Mouse (Mus musculus): Measurements from ENCODE around the gene Olfr1223. TPM values are rescaled to one million over a fixed set of nuclear protein-coding genes. Genes with fewer than 3 reads are reported as not detected.
"Not testable (repeated sequence)": the region's sequence is repeated elsewhere in the genome, so short reads cannot be mapped to it uniquely, and the experiment has no call there.

The Olfr1223 gene
- not detected in 2 replicates for polyA plus RNA-seq (2015; fragmentation: Nextera tagmentation; extraction: Ambion mirVana)

DNA sequence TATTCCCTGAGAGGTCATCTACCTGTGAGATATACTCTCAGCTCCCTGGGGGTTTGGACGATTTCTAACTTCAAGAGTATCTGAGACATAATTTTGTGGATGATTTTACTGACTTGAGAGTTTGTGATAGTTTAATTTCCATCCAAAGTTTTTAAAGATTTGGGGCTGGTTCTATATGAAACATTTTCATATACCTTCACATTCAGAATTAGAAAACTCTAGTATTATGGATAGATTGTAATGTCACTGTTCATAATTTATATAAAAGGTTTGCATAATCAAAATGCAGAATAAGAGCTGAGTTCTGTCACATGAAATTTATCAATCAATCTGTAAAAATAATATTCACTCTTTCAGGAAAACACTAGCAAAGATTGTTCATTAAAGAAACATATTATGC, at the start of gene Olfr1223:
TSS of gene Olfr1223 (minus strand) at position 101 of the 400 bp plus-strand sequence.
- Histone ChIP-seq H3K4me2 (no peak within 1 kb of the TSS), H3K27me3 (no peaks in the 10 kb centered on the region), H3K9me3 (no peaks in the 10 kb centered on the region), H3K9ac (no peak within 1 kb of the TSS), H3K36me3 (no peaks in the 10 kb centered on the region), H3K27ac (no peak within 1 kb of the TSS), H3K4me3 (no peak within 1 kb of the TSS), H3K4me1 (no peaks in the 10 kb centered on the region)
- WGBS, result 70% methylated on average over 1 of the region's 1 CpGs
- ATAC-seq (ENCODE audit: insufficient number of reproducible peaks, insufficient read depth, low FRiP score, low TSS enrichment, low read depth), result no peak

DNA sequence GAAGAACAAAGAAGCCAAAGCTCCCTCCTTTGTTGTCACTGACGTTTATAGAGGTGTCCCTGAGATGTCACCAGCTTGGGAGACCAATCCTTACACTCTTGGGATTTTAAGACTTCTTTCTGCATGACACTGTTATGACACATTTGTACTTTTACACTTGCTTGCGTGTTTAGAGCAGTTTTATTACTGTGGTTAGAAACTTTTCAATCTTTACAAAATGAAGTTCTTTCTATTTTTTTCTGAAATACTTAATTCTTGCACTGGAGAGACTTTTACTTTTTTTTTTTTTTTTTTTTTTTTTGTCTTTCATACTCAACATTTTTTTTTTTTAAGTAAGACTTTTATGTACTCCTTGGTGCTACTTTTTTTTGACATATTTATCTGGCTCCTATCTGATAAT, 48.6 kb upstream of the Olfr1223 start, which contains the start of gene Olfr1226:
TSS of gene Olfr1226 (minus strand) at position 101 of the 400 bp plus-strand sequence.
- Histone ChIP-seq H3K27ac (no peak within 1 kb of the TSS), H3K9ac (no peak within 1 kb of the TSS), H3K4me3 (no peak within 1 kb of the TSS), H3K4me2 (no peak within 1 kb of the TSS), H3K27me3 (no peaks in the 10 kb centered on the region), H3K4me1 (no peaks in the 10 kb centered on the region), H3K9me3 (no peaks in the 10 kb centered on the region), H3K36me3 (no peaks in the 10 kb centered on the region)
- ATAC-seq (ENCODE audit: insufficient number of reproducible peaks, insufficient read depth, low FRiP score, low TSS enrichment, low read depth), result no peak
- 66% methylated on average over 2 of the region's 2 CpGs for WGBS

- H3K4me2 ChIP-seq, result no peak overlapping the region
- 76% methylated on average over 3 of the region's 3 CpGs for WGBS
- H3K27me3 ChIP-seq, result no peaks in the 10 kb centered on the region
- ATAC-seq (ENCODE audit: insufficient number of reproducible peaks, insufficient read depth, low FRiP score, low TSS enrichment, low read depth), result no peak
- no peak overlapping the region for H3K9ac ChIP-seq
- H3K36me3 ChIP-seq, result no peaks in the 10 kb centered on the region
- H3K4me3 ChIP-seq, result no peak overlapping the region
- no peaks in the 10 kb centered on the region for H3K9me3 ChIP-seq
- no peak overlapping the region for H3K27ac ChIP-seq
- no peaks in the 10 kb centered on the region for H3K4me1 ChIP-seq
Measured at GRCm38 (mm10) chr2:89196325-89196982, 45.1 kb upstream of the Olfr1223 start.

DNA sequence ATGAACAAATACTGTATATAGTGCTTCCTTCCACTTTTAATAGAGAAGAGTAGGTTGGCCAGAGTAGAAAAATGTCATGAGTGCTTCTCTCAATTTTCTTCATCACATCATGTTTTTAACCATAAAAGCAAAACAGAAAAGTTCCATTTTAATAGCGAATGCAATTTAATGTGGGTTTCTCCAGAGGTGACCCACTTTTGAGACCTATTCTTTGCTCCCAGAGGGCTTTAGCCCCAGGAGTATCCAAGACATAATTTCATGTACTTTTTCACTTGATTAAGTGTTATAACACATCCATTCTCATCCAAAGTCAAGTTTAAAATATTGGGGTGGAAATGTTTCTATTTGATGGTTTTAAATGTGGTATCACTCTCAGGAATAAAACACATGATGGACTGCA, 23.2 kb upstream of the Olfr1223 start, which contains the start of gene Olfr1225:
TSS of gene Olfr1225 (minus strand) at position 101 of the 400 bp plus-strand sequence.
- WGBS, result 83% methylated on average over 1 of the region's 1 CpGs
- Histone ChIP-seq H3K4me3 (no peak within 1 kb of the TSS), H3K4me1 (no peaks in the 10 kb centered on the region), H3K36me3 (no peaks in the 10 kb centered on the region), H3K9ac (no peak within 1 kb of the TSS), H3K9me3 (no peaks in the 10 kb centered on the region), H3K27me3 (no peaks in the 10 kb centered on the region), H3K27ac (no peak within 1 kb of the TSS), H3K4me2 (no peak within 1 kb of the TSS)
- no peak for ATAC-seq (ENCODE audit: insufficient number of reproducible peaks, insufficient read depth, low FRiP score, low TSS enrichment, low read depth)

- H3K4me3 ChIP-seq; ATAC-seq (ENCODE audit: insufficient number of reproducible peaks, insufficient read depth, low FRiP score, low TSS enrichment, low read depth); H3K36me3 ChIP-seq; H3K4me1 ChIP-seq; H3K9me3 ChIP-seq; H3K27me3 ChIP-seq; H3K4me2 ChIP-seq; H3K27ac ChIP-seq; H3K9ac ChIP-seq: not testable (repeated sequence)
- WGBS, result 85% methylated on average over 4 of the region's 4 CpGs
Measured at GRCm38 (mm10) chr2:89164711-89165110, 13.4 kb upstream of the Olfr1223 start.

GRCm38 (mm10) chr2:89163991-89164390, 12.6 kb upstream of the Olfr1223 start, which contains the start of gene Olfr1224-ps1:
TSS of gene Olfr1224-ps1 (minus strand) at chr2:89164091.
- ATAC-seq (ENCODE audit: insufficient number of reproducible peaks, insufficient read depth, low FRiP score, low TSS enrichment, low read depth); H3K27ac ChIP-seq: not testable (repeated sequence)
- 93% methylated on average over 8 of the region's 8 CpGs for WGBS

GRCm38 (mm10) chr2:89132954-89133353, 18.4 kb downstream of the Olfr1223 start, which contains the start of gene Olfr1222:
TSS of gene Olfr1222 (minus strand) at chr2:89133054.
- Histone ChIP-seq H3K9me3 (no peaks in the 10 kb centered on the region), H3K9ac (no peak within 1 kb of the TSS), H3K27ac (no peak within 1 kb of the TSS), H3K27me3 (no peaks in the 10 kb centered on the region), H3K4me2 (no peak within 1 kb of the TSS), H3K4me1 (no peaks in the 10 kb centered on the region), H3K36me3 (no peaks in the 10 kb centered on the region), H3K4me3 (no peak within 1 kb of the TSS)
- no peak for ATAC-seq (ENCODE audit: insufficient number of reproducible peaks, insufficient read depth, low FRiP score, low TSS enrichment, low read depth)
- WGBS, result 71% methylated on average over 3 of the region's 3 CpGs

More at GRCm38 (mm10) chr2:89163991-89164390, 12.6 kb upstream of the Olfr1223 start, which contains the start of gene Olfr1224-ps1:
- not testable (repeated sequence) for H3K4me2 ChIP-seq, H3K4me1 ChIP-seq, H3K27me3 ChIP-seq, H3K36me3 ChIP-seq, H3K9me3 ChIP-seq, H3K4me3 ChIP-seq, H3K9ac ChIP-seq

DNA sequence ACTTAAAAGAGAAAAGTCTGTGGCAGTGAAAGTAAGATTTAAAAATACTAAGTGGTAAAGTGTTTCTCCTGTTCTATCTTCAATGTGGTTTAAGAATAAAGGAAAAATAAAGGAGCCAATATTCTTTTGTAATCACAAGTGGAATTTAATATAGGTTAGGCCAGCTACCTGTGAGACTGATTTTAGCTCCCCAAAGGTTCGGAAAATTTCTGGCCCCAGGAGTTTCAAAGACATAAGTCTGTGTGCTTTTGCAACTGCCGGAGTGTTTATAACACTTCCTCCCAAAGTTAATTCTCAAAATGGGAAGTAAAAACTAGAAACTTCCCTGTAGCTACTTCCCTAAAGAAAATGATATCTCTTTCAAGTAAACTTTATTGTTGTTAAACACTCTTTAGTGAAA, 34.2 kb downstream of the Olfr1223 start, which contains the start of gene Olfr1221:
TSS of gene Olfr1221 (minus strand) at position 101 of the 400 bp plus-strand sequence.
- ATAC-seq (ENCODE audit: insufficient number of reproducible peaks, insufficient read depth, low FRiP score, low TSS enrichment, low read depth), result no peak
- 85% methylated on average over 2 of the region's 2 CpGs for WGBS

GRCm38 (mm10) chr2:89106735-89107134, 44.6 kb downstream of the Olfr1223 start, which contains the start of gene Olfr1220:
TSS of gene Olfr1220 (minus strand) at chr2:89106835.
- WGBS, result 75% methylated on average over 3 of the region's 3 CpGs
- no peak within 1 kb of the TSS for H3K4me2 ChIP-seq
- H3K27ac ChIP-seq, result no peak within 1 kb of the TSS
- no peaks in the 10 kb centered on the region for H3K4me1 ChIP-seq
- H3K27me3 ChIP-seq, result no peaks in the 10 kb centered on the region
- no peaks in the 10 kb centered on the region for H3K9me3 ChIP-seq
- H3K4me3 ChIP-seq, result no peak within 1 kb of the TSS
- H3K36me3 ChIP-seq, result no peaks in the 10 kb centered on the region
- no peak within 1 kb of the TSS for H3K9ac ChIP-seq
- no peak for ATAC-seq (ENCODE audit: insufficient number of reproducible peaks, insufficient read depth, low FRiP score, low TSS enrichment, low read depth)

More for the DNA sequence above, 34.2 kb downstream of the Olfr1223 start, which contains the start of gene Olfr1221:
- H3K9me3 ChIP-seq, result no peaks in the 10 kb centered on the region
- H3K27me3 ChIP-seq, result no peaks in the 10 kb centered on the region
- no peak within 1 kb of the TSS for H3K4me3 ChIP-seq
- no peak within 1 kb of the TSS for H3K4me2 ChIP-seq
- no peaks in the 10 kb centered on the region for H3K4me1 ChIP-seq
- H3K36me3 ChIP-seq, result no peaks in the 10 kb centered on the region
- no peak within 1 kb of the TSS for H3K9ac ChIP-seq
- no peak within 1 kb of the TSS for H3K27ac ChIP-seq

DNA sequence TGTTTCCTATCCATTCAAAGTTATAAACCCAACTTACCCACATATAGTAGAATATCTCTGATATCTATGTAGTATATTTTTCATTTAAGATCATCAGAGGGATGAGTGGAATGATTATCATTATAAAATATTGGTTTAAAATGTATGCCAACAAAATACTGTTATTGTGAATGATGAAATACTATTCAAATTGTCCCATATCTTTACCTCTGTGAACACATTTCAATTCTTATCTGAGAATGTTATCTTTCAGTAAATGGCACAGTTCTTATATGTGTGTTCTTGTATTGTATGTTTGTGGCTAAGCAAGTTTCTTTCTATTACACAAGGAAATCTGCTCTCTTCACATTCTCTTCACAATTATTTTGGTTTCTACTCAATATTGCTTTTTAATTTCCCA, 45.7 kb downstream of the Olfr1223 start:
- no peak overlapping the region for H3K4me2 ChIP-seq
- H3K9ac ChIP-seq, result no peak overlapping the region
- H3K27me3 ChIP-seq, result no peaks in the 10 kb centered on the region
- ATAC-seq (ENCODE audit: insufficient number of reproducible peaks, insufficient read depth, low FRiP score, low TSS enrichment, low read depth), result no peak
- H3K4me1 ChIP-seq, result no peaks in the 10 kb centered on the region
- no peak overlapping the region for H3K4me3 ChIP-seq
- H3K36me3 ChIP-seq, result no peaks in the 10 kb centered on the region
- H3K27ac ChIP-seq, result no peak overlapping the region
- no peaks in the 10 kb centered on the region for H3K9me3 ChIP-seq

DNA sequence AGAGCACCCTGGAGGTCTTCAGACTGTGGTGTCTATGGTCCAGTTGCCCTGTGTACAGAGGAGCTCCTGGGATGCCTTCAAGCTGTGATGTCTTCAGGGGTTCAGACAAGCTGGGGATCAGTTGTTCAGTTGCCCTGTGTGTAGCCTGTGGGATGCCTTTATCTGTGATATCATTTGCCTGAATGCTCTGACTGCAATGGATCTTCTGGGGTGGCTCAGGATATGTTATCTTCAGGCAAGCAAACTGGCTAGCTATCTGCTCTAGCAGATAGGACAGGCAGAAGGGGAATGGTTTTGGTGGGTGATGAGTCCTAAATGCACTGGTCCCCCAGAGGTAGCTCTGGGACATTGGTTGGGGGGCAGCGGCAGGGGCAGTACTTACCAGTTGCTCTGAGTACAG, 57.5 kb downstream of the Olfr1223 start:
- no peak overlapping the region for H3K9ac ChIP-seq
- no peaks in the 10 kb centered on the region for H3K9me3 ChIP-seq
- H3K4me3 ChIP-seq, result no peak overlapping the region
- H3K36me3 ChIP-seq, result no peaks in the 10 kb centered on the region
- 90% methylated on average over 1 of the region's 1 CpGs for WGBS
- ATAC-seq (ENCODE audit: insufficient number of reproducible peaks, insufficient read depth, low FRiP score, low TSS enrichment, low read depth), result no peak
- no peak overlapping the region for H3K27ac ChIP-seq
- H3K4me1 ChIP-seq, result no peaks in the 10 kb centered on the region
- no peak overlapping the region for H3K4me2 ChIP-seq
- no peaks in the 10 kb centered on the region for H3K27me3 ChIP-seq

Measured in embryonic facial prominence, embryonic 13.5 days (tissue).